Mouse (Mus musculus) thymus, adult 2 months (tissue): Measurements from ENCODE around the gene Pars2. TPM values are rescaled to one million over a fixed set of nuclear protein-coding genes. Genes with fewer than 3 reads are reported as not detected.

Experiments
- DNase-seq: peaks from one replicate; pipeline ENCODE4 v3.0.0; 2021
- H3K27ac ChIP-seq: fragments of 200-500 bp; 2 replicates; pipeline ENCODE4 v1.5.1; 2012; ENCODE audit warnings: low read length, control low read depth; ENCODE audit not compliant: control insufficient read depth, insufficient read depth
- H3K27me3 ChIP-seq: fragments of 200-500 bp; 2 replicates; pipeline ENCODE4 v1.6.1; 2012; ENCODE audit warnings: mild to moderate bottlenecking, low read length, moderate library complexity, mixed read lengths; ENCODE audit not compliant: control insufficient read depth, insufficient read depth
- H3K36me3 ChIP-seq: fragments of 200-500 bp; 2 replicates; pipeline ENCODE4 v1.6.1; 2012; ENCODE audit warnings: mild to moderate bottlenecking, low read length, moderate library complexity; ENCODE audit not compliant: control insufficient read depth, insufficient read depth
- H3K4me1 ChIP-seq: fragments of 200-500 bp; replicated peaks from 2 replicates; pipeline ENCODE4 v1.6.1; 2012; ENCODE audit warnings: low read length; ENCODE audit not compliant: control insufficient read depth, insufficient read depth
- H3K4me3 ChIP-seq: fragments of 200-500 bp; 2 replicates; pipeline ENCODE4 v1.5.1; 2012; ENCODE audit warnings: mild to moderate bottlenecking, low read length, control low read depth, moderate library complexity; ENCODE audit not compliant: control insufficient read depth, insufficient read depth
- CTCF ChIP-seq: fragments of 200-500 bp; IDR thresholded peaks from 2 replicates; pipeline ENCODE4 v1.5.1; 2012; ENCODE audit warnings: mild to moderate bottlenecking, control low read depth, low read length, moderate library complexity, borderline replicate concordance; ENCODE audit not compliant: control insufficient read depth, poor library complexity, insufficient read depth; ENCODE audit errors: extremely low read depth
- POLR2A ChIP-seq: fragments of 200-500 bp; IDR thresholded peaks from 2 replicates; pipeline ENCODE4 v1.6.1; 2012; ENCODE audit warnings: mild to moderate bottlenecking, low read length, control low read depth, moderate library complexity; ENCODE audit not compliant: control insufficient read depth, poor library complexity, insufficient read depth; ENCODE audit errors: extremely low read depth
- WGBS: fragments of 180-500 bp; shearing (Covaris S2); methylation state at CpG from one replicate; pipeline ENCODE4 v1.1.7; 2018; 5-methylcytosine and 5-hydroxymethylcytosine counted together
- polyA plus RNA-seq: library from polyadenylated mRNA; depleted of rRNA; stranded (reverse); fragments of >200 nt; gene quantifications from 2 replicates; pipeline ENCODE4 v1.2.3, GENCODE M21; 2012; rRNA removed

Gene Pars2
- polyA plus RNA-seq, 1 experiment: 17.3 TPM

DNA sequence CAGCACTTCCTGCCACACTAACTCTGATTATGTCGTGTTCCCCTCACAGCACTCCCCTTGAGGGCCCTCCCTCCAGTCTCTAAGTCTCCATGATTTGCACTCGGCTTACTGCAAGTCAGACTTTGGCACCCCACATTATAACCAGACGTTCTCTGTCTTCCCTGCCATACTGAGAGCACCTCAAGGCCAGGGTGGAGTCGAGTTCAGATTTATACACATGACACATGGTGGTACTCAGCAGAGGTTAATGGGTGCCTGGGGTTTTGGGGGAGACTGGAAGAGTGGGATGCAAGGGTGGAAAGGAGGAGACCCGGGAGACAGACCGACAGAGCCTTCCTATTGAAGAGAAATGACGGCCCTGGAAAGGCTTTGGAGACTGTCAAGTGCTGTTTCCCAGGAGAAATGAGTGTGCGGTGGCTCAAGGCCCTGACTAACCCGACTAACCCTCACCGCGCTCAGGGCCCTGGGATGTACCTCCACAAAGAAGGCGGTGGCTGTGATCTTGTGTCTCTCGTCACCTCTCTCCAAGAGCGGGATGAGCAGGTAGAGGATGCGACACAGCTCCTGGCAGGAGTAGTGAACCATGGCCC is 43.1 kb downstream of the Pars2 start:
- Histone ChIP-seq H3K27me3 (no peaks in the 10 kb centered on the region), H3K4me1 (no peaks in the 10 kb centered on the region), H3K27ac (no peak overlapping the region), H3K4me3 (no peak overlapping the region), H3K36me3 (no peaks in the 10 kb centered on the region)
- no peak for TF ChIP-seq POLR2A
- TF ChIP-seq CTCF: no peak
- no peak for DNase-seq
- WGBS: 84% methylated on average over 15 of the region's 15 CpGs

DNA sequence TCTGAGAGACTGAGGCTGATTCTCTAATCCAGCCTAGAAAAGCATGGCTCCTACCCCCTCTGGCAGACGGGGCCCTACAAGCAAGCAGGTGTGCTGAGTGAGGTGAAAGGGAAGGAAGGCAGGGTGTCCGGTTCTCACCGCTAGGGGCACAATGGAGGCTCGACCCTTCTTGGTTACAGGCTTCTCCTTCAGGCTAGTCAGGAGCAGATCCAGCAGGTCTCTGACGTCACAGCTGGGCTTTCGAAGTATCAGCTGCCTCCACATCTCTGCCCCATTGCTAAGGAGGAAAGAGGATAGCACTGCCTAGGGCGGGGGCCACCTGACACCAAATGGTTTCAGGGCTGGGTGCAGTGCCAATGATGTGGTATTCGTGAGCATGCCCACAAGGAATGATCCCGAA is 49.1 kb downstream of the Pars2 start:
- Histone ChIP-seq H3K27ac (no peak overlapping the region), H3K27me3 (no peaks in the 10 kb centered on the region), H3K36me3 (no peaks in the 10 kb centered on the region), H3K4me1 (no peaks in the 10 kb centered on the region), H3K4me3 (no peak overlapping the region)
- 20% methylated on average over 9 of the region's 9 CpGs for whole genome bisulfite sequencing
- TF ChIP-seq POLR2A: no peak
- TF ChIP-seq CTCF: peak; percentile 71; the same call in 1 of the 2 replicates
- peak; percentile 20 for DNase-seq

DNA sequence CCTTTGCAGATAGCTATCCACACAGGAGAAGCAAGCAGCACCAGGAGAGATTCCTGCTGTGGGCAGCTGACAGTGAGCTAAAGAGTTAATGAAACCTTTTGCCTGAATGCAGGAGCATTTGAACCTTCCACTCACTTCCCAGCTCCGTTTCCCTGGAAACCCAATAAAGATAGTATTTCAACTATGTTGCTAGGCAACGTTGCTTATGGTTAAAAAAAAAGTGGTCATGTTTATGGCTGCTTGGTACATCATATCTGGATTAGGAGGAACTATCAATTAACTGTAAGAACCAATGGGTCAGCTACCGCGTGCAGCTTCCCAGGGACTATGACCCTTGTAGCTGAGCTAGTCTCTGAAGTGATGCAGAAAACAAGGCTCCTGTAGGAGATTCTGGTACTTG is 49.9 kb downstream of the Pars2 start:
- Histone ChIP-seq H3K4me3 (no peak overlapping the region), H3K36me3 (no peaks in the 10 kb centered on the region), H3K27me3 (no peaks in the 10 kb centered on the region), H3K27ac (no peak overlapping the region), H3K4me1 (no peaks in the 10 kb centered on the region)
- TF ChIP-seq CTCF: no peak
- no peak for TF ChIP-seq POLR2A
- WGBS: 62% methylated on average over 4 of the region's 4 CpGs
- DNase-seq: no peak

DNA sequence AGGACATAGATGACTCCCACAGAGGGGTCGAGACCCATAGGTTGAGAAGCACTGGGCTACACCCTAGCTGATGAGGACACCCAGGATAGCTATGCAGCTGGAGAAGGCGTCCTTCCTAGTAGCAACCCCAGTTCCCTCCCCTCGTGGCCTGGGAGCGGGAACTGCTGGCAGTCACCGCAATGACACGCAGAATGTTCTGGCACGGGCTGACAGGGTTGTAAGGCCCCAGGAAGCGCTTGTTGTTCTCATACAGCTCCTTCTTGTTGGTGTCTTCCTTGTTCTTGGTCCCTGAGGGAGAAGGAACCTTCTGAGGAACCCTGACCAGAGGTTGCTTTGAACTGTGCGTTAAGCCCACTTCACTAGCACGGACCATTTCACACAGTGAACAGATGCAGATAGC is 53.1 kb downstream of the Pars2 start:
- H3K36me3 ChIP-seq: no peaks in the 10 kb centered on the region
- WGBS: 86% methylated on average over 10 of the region's 10 CpGs
- DNase-seq: no peak
- no peaks in the 10 kb centered on the region for H3K4me1 ChIP-seq
- H3K4me3 ChIP-seq: no peak overlapping the region
- H3K27ac ChIP-seq: no peak overlapping the region
- no peaks in the 10 kb centered on the region for H3K27me3 ChIP-seq
- TF ChIP-seq CTCF: no peak
- TF ChIP-seq POLR2A: no peak

DNA sequence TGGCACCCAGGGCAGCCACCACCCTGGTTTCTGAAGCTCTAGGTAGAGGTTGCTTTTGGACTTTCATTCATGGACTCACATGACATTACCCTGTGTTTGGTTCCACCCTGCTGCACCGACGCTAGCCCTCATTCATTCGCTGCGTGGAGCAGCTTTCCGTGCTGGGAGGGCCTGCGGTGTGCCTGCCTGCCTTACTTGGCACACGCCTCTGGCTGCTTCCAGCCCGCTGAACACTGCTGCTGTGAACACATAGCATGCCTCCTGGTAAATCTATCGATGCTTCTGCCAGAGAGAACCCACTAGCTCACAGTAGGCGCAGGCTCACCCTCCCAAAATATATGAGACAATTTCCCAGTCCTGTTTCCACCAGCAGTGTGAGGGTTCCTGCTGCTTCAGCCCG is 53.5 kb downstream of the Pars2 start:
- H3K4me3 ChIP-seq: no peak overlapping the region
- H3K36me3 ChIP-seq: no peaks in the 10 kb centered on the region
- 92% methylated on average over 11 of the region's 11 CpGs for WGBS
- no peak for TF ChIP-seq POLR2A
- no peak for TF ChIP-seq CTCF
- no peak overlapping the region for H3K27ac ChIP-seq
- H3K4me1 ChIP-seq: no peaks in the 10 kb centered on the region
- no peak for DNase-seq
- H3K27me3 ChIP-seq: no peaks in the 10 kb centered on the region

Other genes starting within 250 kb of the Pars2 start
- gene Pcsk9, start 186.7 kb upstream of the Pars2 start, polyA plus RNA-seq: 1.1 and 1.7 TPM in 2 replicates
- 0.10 and 0.28 TPM in 2 replicates for gene Bsnd, start 158.8 kb upstream of the Pars2 start, polyA plus RNA-seq
- 80.0 and 106 TPM in 2 replicates for gene Dhcr24, start 90.0 kb upstream of the Pars2 start, polyA plus RNA-seq
- not detected in 2 replicates for gene Lexm, start 33.8 kb upstream of the Pars2 start, polyA plus RNA-seq
- 1.4 and 1.7 TPM in 2 replicates for gene Ttc22, start 28.6 kb upstream of the Pars2 start, polyA plus RNA-seq
- gene Ttc4, start 27.9 kb downstream of the Pars2 start, polyA plus RNA-seq: 72.0 and 87.8 TPM in 2 replicates
- 0.22 and 0.27 TPM in 2 replicates for gene Mroh7, start 79.9 kb downstream of the Pars2 start, polyA plus RNA-seq
- 0.52 and 1.2 TPM in 2 replicates for gene Fam151a, start 82.8 kb downstream of the Pars2 start, polyA plus RNA-seq
- gene Acot11, start 153.9 kb downstream of the Pars2 start, polyA plus RNA-seq: 6.4 and 10.0 TPM in 2 replicates